Mouse (Mus musculus): ENCODE measurements at regions not wholly inside any gene's neighbourhood (a gene's known extent, or its start where the extent isn't known, plus 50 kb on each side); places are given as distances from the start of the nearest gene placed in this dataset.
A peak's percentile ranks its signal among the peaks of the same experiment; 100 is the strongest.

DNA sequence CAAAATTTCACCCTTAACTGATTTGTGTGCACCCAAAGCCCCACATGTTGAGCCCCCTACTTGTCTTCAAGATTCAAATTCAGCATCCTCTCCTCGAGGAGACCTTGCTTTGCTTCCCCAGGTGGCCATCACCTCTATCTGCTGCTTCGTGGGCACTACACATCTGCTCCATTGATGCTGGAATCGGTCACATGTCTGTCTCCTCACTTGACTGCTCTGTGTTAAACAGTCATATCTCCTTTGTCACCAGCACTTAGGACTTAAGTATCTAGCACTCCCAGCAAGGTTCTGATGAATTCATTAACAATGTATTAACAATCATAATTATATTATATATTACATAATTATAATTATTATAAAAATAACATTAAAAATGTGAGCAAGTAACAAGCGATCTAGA, 192.9 kb downstream of the Atp23 start:
- TF ChIP-seq CTCF (IDR thresholded peaks at IDR 0.05; ENCODE audit: low read depth), result no peak
- ATAC-seq (no peak), DNase-seq (no peak)
- Histone ChIP-seq H3K4me1 (ENCODE audit: insufficient read depth) (no peaks in the 10 kb centered on the region), H3K9me3 (ENCODE audit: low read length) (no peaks in the 10 kb centered on the region), H3K36me3 (ENCODE audit: insufficient read depth) (no peaks in the 10 kb centered on the region), H3K4me2 (ENCODE audit: low read depth) (no peak overlapping the region), H3K9ac (no peak overlapping the region), H3K27me3 (ENCODE audit: insufficient read depth, low read length) (no peaks in the 10 kb centered on the region), H3K27ac (ENCODE audit: low read depth, low read length) (no peak overlapping the region), H3K4me3 (ENCODE audit: low read depth, low read length) (no peak overlapping the region)
- 57% methylated on average over 4 of the region's 4 CpGs for WGBS

DNA sequence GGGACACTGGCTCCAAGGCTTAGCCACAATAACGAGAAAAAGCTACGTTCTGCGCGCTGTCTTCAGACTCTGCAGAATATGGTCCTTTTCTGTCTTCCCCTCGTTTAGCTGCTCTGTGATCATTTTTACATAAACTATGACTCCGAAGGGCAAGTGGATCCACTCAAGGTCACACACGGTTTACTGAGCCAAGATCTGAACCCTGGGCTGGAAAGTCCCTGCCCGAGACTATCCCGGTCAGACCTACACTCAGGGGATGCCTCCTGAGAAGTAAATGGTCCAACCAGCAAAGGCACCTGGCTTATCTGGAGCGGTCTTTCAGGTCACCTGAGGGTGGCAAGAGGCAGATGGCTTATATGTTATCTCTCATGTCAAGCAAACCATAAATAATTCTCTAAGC, 204.1 kb downstream of the Atp23 start:
- DNase-seq, result no peak
- H3K27ac ChIP-seq (ENCODE audit: low read depth, low read length), result no peak overlapping the region
- TF ChIP-seq CTCF (IDR thresholded peaks at IDR 0.05; ENCODE audit: low read depth), result no peak
- no peak for ATAC-seq
- no peaks in the 10 kb centered on the region for H3K9me3 ChIP-seq (ENCODE audit: low read length)
- no peaks in the 10 kb centered on the region for H3K36me3 ChIP-seq (ENCODE audit: insufficient read depth)
- no peak overlapping the region for H3K4me2 ChIP-seq (ENCODE audit: low read depth)
- no peak overlapping the region for H3K4me3 ChIP-seq (ENCODE audit: low read depth, low read length)
- H3K27me3 ChIP-seq (ENCODE audit: insufficient read depth, low read length), result no peaks in the 10 kb centered on the region
- no peaks in the 10 kb centered on the region for H3K4me1 ChIP-seq (ENCODE audit: insufficient read depth)
- no peak overlapping the region for H3K9ac ChIP-seq
- WGBS, result 86% methylated on average over 10 of the region's 10 CpGs

DNA sequence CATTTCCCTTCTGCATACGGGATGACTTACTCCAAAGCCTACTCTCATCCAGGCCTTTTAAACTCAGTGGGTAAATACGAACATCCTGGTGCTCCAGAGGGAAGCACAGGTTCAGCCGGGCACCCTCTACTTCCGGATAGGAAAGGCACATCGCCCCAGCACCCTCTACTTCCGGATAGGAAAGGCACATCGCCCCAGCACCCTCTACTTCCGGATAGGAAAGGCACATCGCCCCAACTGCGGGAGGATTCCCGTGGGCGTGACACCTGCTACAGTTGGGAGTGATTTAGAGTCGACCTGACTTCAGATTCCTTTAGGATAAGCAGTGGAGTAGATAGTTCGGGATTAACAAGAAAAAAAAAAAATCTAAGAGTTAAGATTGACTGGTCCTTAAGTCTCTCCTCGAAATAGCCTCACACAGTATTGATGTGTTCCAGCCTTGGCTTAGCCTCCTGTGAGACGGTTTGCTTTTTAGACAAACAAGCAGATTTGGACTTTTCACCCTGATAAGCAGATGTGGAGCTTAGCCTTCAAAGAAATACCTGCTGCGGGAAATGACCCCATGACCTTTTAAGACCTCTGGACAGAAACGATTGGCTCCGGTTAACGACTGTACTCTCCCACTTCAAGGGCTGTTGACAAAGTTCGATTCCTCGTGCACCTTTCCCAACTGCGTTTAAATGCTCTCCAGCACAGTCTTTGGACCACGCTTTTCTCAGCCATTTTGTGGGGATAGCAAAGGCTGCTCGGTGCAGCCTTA, 210.1 kb downstream of the Atp23 start:
- H3K4me2 ChIP-seq (ENCODE audit: low read depth), result no peak overlapping the region
- H3K9ac ChIP-seq, result no peak overlapping the region
- H3K9me3 ChIP-seq (ENCODE audit: low read length), result no peaks in the 10 kb centered on the region
- H3K4me1 ChIP-seq (ENCODE audit: insufficient read depth), result no peaks in the 10 kb centered on the region
- ATAC-seq (no peak), DNase-seq (no peak)
- no peak overlapping the region for H3K27ac ChIP-seq (ENCODE audit: low read depth, low read length)
- no peaks in the 10 kb centered on the region for H3K27me3 ChIP-seq (ENCODE audit: insufficient read depth, low read length)
- no peaks in the 10 kb centered on the region for H3K36me3 ChIP-seq (ENCODE audit: insufficient read depth)
- H3K4me3 ChIP-seq (ENCODE audit: low read depth, low read length), result no peak overlapping the region
- 61% methylated on average over 25 of the region's 25 CpGs for WGBS
- no peak for TF ChIP-seq CTCF (IDR thresholded peaks at IDR 0.05; ENCODE audit: low read depth)

DNA sequence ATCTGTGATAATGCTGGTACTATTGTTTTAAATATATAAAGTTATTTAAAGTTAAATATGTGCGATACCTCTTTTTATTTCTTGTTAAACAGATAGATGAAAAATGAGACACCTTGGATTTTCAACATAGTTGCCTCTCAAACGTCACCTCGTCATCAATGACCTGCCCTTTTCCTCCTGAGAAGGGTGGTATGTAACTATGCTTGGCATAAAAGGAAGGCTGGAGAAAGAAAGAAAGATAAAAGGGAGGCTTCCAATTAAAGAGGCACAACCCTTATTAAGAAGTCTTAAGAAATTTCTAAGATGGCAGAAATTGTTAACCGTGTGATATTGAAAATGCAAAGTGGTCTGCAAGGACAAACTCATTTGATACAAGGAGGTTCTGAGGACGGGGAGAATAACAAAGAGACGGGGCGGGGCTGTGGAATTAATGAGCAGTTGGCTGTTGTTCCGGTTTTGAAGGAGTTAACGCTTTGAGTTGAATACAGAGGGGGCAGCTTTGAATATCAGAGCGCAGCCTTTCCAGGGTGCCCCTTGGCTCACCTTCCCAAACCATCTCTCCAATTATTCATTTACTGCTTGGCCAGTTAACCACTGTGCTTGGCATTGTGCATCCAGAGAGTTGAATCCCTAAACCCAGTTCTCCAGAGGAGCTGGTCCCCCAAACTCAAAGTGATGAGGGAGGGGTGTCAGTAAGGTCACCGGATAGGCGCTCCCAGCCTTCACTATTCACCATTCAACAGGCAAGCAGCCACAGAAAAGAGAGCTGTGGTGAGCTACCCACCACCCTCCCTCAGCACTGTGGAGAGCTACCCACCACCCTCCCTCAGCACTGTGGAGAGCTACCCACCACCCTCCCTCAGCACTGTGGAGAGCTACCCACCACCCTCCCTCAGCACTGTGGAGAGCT, 220.6 kb downstream of the Atp23 start:
- peak overlapping the region; percentile 23 for H3K4me2 ChIP-seq (ENCODE audit: low read depth)
- no peaks in the 10 kb centered on the region for H3K27me3 ChIP-seq (ENCODE audit: insufficient read depth, low read length)
- no peak overlapping the region for H3K4me3 ChIP-seq (ENCODE audit: low read depth, low read length)
- ATAC-seq (peak; percentile 20; the same call in 1 of the 2 replicates), DNase-seq (peak; percentile 16)
- H3K9ac ChIP-seq, result no peak overlapping the region
- peaks cover 6% of the 10 kb centered on the region for H3K4me1 ChIP-seq (ENCODE audit: insufficient read depth)
- WGBS, result 7% methylated on average over 12 of the region's 12 CpGs
- H3K9me3 ChIP-seq (ENCODE audit: low read length), result no peaks in the 10 kb centered on the region
- TF ChIP-seq CTCF (IDR thresholded peaks at IDR 0.05; ENCODE audit: low read depth), result no peak
- no peak overlapping the region for H3K27ac ChIP-seq (ENCODE audit: low read depth, low read length)
- H3K36me3 ChIP-seq (ENCODE audit: insufficient read depth), result no peaks in the 10 kb centered on the region

DNA sequence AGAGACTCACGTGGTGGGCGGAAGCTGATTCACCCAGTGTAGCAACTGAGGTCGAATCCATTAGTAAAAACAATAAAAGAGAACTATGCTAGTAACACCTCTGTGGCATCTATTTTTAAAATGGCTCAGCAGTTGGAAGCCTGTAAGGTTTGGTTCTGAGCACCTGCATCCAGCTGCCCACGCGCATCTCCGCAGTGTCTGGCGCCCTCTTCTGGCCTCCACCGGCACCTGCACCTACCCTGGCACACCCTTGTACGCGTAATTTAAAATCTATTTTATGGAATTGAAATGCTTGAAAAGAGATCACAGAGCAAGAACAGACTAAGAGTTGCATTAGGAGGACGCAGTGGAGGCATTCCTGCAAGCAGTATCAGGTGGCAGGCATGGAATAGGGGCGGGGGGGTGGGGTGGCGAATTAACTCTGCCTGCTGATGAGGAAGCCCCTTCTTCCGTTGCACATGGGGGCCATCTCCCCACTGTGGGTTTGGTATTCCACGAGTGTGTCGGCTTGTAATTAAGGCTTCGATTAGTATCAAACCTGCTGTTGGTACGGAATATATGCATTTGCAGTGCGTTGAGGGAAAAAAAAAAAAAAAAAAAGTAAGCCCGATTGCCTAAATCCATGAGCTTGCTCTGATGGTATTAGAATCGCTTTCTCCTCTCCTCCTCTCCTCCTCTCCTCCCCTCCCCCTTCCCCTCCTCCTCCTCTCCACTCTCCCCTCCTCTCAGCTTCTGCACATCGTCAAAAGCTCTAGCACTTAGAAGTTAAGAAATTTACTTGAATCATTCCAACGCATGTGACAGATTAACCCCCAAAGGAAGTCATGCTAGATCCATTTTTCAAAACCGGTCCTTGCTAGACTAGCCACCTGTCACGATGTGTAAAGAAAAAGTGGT, 221.7 kb downstream of the Atp23 start:
- no peaks in the 10 kb centered on the region for H3K36me3 ChIP-seq (ENCODE audit: insufficient read depth)
- H3K4me1 ChIP-seq (ENCODE audit: insufficient read depth), result peaks cover 6% of the 10 kb centered on the region
- no peaks in the 10 kb centered on the region for H3K27me3 ChIP-seq (ENCODE audit: insufficient read depth, low read length)
- peak; percentile 29 for DNase-seq
- H3K9ac ChIP-seq, result no peak overlapping the region
- H3K4me3 ChIP-seq (ENCODE audit: low read depth, low read length), result peak overlapping the region; percentile 28
- ATAC-seq, result no peak; the same call in 1 of the 2 replicates
- 20% methylated on average over 25 of the region's 25 CpGs for WGBS
- H3K27ac ChIP-seq (ENCODE audit: low read depth, low read length), result no peak overlapping the region
- no peaks in the 10 kb centered on the region for H3K9me3 ChIP-seq (ENCODE audit: low read length)
- TF ChIP-seq CTCF (IDR thresholded peaks at IDR 0.05; ENCODE audit: low read depth), result peak; percentile 58
- H3K4me2 ChIP-seq (ENCODE audit: low read depth), result peak overlapping the region; percentile 43

DNA sequence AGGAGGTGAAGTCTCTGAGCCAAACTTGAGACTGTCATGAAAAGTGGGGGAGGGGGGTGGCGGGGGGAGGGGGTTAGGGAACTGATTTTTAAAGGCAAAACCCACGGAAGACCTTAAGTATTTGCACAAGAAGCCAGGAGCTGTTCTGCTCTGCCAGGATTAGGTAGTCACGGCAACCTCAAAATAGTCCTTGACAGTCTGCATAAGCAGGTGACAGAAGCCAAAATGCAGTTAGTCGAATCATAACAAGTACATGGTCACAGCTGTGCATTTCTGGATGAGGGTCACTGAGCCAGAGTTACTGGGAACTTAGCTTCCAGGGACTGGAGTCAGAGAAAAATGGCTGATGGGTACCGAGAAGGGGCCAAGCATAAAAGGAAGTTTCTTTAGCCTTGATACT, 227.7 kb downstream of the Atp23 start:
- WGBS, result 25% methylated on average over 5 of the region's 5 CpGs
- TF ChIP-seq CTCF (IDR thresholded peaks at IDR 0.05; ENCODE audit: low read depth), result no peak
- H3K9ac ChIP-seq, result no peak overlapping the region
- H3K36me3 ChIP-seq (ENCODE audit: insufficient read depth), result no peaks in the 10 kb centered on the region
- no peak overlapping the region for H3K27ac ChIP-seq (ENCODE audit: low read depth, low read length)
- H3K4me2 ChIP-seq (ENCODE audit: low read depth), result no peak overlapping the region
- H3K9me3 ChIP-seq (ENCODE audit: low read length), result no peaks in the 10 kb centered on the region
- ATAC-seq (no peak), DNase-seq (peak; percentile 38)
- H3K4me3 ChIP-seq (ENCODE audit: low read depth, low read length), result no peak overlapping the region
- no peaks in the 10 kb centered on the region for H3K27me3 ChIP-seq (ENCODE audit: insufficient read depth, low read length)
- no peaks in the 10 kb centered on the region for H3K4me1 ChIP-seq (ENCODE audit: insufficient read depth)
